Mouse (Mus musculus) thymus, adult 2 months (tissue): Measurements from ENCODE around the gene Cdk9. TPM values are rescaled to one million over a fixed set of nuclear protein-coding genes. Genes with fewer than 3 reads are reported as not detected.

Experiments
- DNase-seq: peaks from one replicate; pipeline ENCODE4 v3.0.0; 2021
- H3K27ac ChIP-seq: fragments of 200-500 bp; 2 replicates; pipeline ENCODE4 v1.5.1; 2012; ENCODE audit warnings: low read length, control low read depth; ENCODE audit not compliant: control insufficient read depth, insufficient read depth
- H3K27me3 ChIP-seq: fragments of 200-500 bp; 2 replicates; pipeline ENCODE4 v1.6.1; 2012; ENCODE audit warnings: mild to moderate bottlenecking, low read length, moderate library complexity, mixed read lengths; ENCODE audit not compliant: control insufficient read depth, insufficient read depth
- H3K36me3 ChIP-seq: fragments of 200-500 bp; 2 replicates; pipeline ENCODE4 v1.6.1; 2012; ENCODE audit warnings: mild to moderate bottlenecking, low read length, moderate library complexity; ENCODE audit not compliant: control insufficient read depth, insufficient read depth
- H3K4me1 ChIP-seq: fragments of 200-500 bp; replicated peaks from 2 replicates; pipeline ENCODE4 v1.6.1; 2012; ENCODE audit warnings: low read length; ENCODE audit not compliant: control insufficient read depth, insufficient read depth
- H3K4me3 ChIP-seq: fragments of 200-500 bp; 2 replicates; pipeline ENCODE4 v1.5.1; 2012; ENCODE audit warnings: mild to moderate bottlenecking, low read length, control low read depth, moderate library complexity; ENCODE audit not compliant: control insufficient read depth, insufficient read depth
- CTCF ChIP-seq: fragments of 200-500 bp; IDR thresholded peaks from 2 replicates; pipeline ENCODE4 v1.5.1; 2012; ENCODE audit warnings: mild to moderate bottlenecking, control low read depth, low read length, moderate library complexity, borderline replicate concordance; ENCODE audit not compliant: control insufficient read depth, poor library complexity, insufficient read depth; ENCODE audit errors: extremely low read depth
- POLR2A ChIP-seq: fragments of 200-500 bp; IDR thresholded peaks from 2 replicates; pipeline ENCODE4 v1.6.1; 2012; ENCODE audit warnings: mild to moderate bottlenecking, low read length, control low read depth, moderate library complexity; ENCODE audit not compliant: control insufficient read depth, poor library complexity, insufficient read depth; ENCODE audit errors: extremely low read depth
- WGBS: fragments of 180-500 bp; shearing (Covaris S2); methylation state at CpG from one replicate; pipeline ENCODE4 v1.1.7; 2018; 5-methylcytosine and 5-hydroxymethylcytosine counted together
- polyA plus RNA-seq: library from polyadenylated mRNA; depleted of rRNA; stranded (reverse); fragments of >200 nt; gene quantifications from 2 replicates; pipeline ENCODE4 v1.2.3, GENCODE M21; 2012

Cdk9 gene
- polyA plus RNA-seq, 1 experiment = 239 TPM

GRCm38 (mm10) chr2:32682721-32683417 is 30.0 kb downstream of the Cdk9 start:
- no peak overlapping the region for H3K27ac ChIP-seq
- H3K4me3 ChIP-seq = no peak overlapping the region
- no peak for TF ChIP-seq POLR2A
- TF ChIP-seq CTCF = no peak
- peaks cover 14% of the 10 kb centered on the region for H3K4me1 ChIP-seq
- WGBS = 95% methylated on average over 14 of the region's 14 CpGs
- H3K27me3 ChIP-seq = no peaks in the 10 kb centered on the region
- no peaks in the 10 kb centered on the region for H3K36me3 ChIP-seq
- no peak for DNase-seq

GRCm38 (mm10) chr2:32681754-32682153 is 31.1 kb downstream of the Cdk9 start:
- no peaks in the 10 kb centered on the region for H3K27me3 ChIP-seq
- TF ChIP-seq POLR2A = no peak
- TF ChIP-seq CTCF = no peak
- no peak overlapping the region for H3K4me3 ChIP-seq
- H3K4me1 ChIP-seq = peaks cover 11% of the 10 kb centered on the region
- DNase-seq = no peak
- no peaks in the 10 kb centered on the region for H3K36me3 ChIP-seq
- no peak overlapping the region for H3K27ac ChIP-seq
- WGBS = 86% methylated on average over 6 of the region's 6 CpGs

- Histone ChIP-seq H3K4me1 (peaks cover 4% of the 10 kb centered on the region), H3K27me3 (no peaks in the 10 kb centered on the region), H3K36me3 (no peaks in the 10 kb centered on the region), H3K4me3 (no peak overlapping the region), H3K27ac (no peak overlapping the region)
- TF ChIP-seq CTCF (no peak), POLR2A (no peak)
- no peak for DNase-seq
- 91% methylated on average over 19 of the region's 19 CpGs for WGBS
These were observed 31.8 kb downstream of the Cdk9 start for GRCm38 (mm10) chr2:32680961-32681650.

GRCm38 (mm10) chr2:32680051-32680451 is 32.8 kb downstream of the Cdk9 start:
- 86% methylated on average over 7 of the region's 7 CpGs for WGBS
- Histone ChIP-seq H3K4me1 (no peaks in the 10 kb centered on the region), H3K27me3 (no peaks in the 10 kb centered on the region), H3K27ac (no peak overlapping the region), H3K36me3 (no peaks in the 10 kb centered on the region), H3K4me3 (no peak overlapping the region)
- no peak for TF ChIP-seq POLR2A
- TF ChIP-seq CTCF = no peak
- DNase-seq = no peak

- no peak for DNase-seq
- no peaks in the 10 kb centered on the region for H3K27me3 ChIP-seq
- WGBS = 97% methylated on average over 7 of the region's 7 CpGs
- H3K4me3 ChIP-seq = no peak overlapping the region
- H3K4me1 ChIP-seq = no peaks in the 10 kb centered on the region
- TF ChIP-seq POLR2A = no peak
- H3K36me3 ChIP-seq = no peaks in the 10 kb centered on the region
- no peak overlapping the region for H3K27ac ChIP-seq
These were observed 35.2 kb downstream of the Cdk9 start for GRCm38 (mm10) chr2:32677683-32678082.

- no peak for DNase-seq
- TF ChIP-seq POLR2A (no peak), CTCF (no peak)
- Histone ChIP-seq H3K4me1 (no peaks in the 10 kb centered on the region), H3K4me3 (no peak overlapping the region), H3K27ac (no peak overlapping the region), H3K36me3 (no peaks in the 10 kb centered on the region), H3K27me3 (no peaks in the 10 kb centered on the region)
- WGBS = 95% methylated on average over 3 of the region's 3 CpGs
These were observed 36.1 kb downstream of the Cdk9 start for GRCm38 (mm10) chr2:32676821-32677220.
